In the genomic region with DNA sequence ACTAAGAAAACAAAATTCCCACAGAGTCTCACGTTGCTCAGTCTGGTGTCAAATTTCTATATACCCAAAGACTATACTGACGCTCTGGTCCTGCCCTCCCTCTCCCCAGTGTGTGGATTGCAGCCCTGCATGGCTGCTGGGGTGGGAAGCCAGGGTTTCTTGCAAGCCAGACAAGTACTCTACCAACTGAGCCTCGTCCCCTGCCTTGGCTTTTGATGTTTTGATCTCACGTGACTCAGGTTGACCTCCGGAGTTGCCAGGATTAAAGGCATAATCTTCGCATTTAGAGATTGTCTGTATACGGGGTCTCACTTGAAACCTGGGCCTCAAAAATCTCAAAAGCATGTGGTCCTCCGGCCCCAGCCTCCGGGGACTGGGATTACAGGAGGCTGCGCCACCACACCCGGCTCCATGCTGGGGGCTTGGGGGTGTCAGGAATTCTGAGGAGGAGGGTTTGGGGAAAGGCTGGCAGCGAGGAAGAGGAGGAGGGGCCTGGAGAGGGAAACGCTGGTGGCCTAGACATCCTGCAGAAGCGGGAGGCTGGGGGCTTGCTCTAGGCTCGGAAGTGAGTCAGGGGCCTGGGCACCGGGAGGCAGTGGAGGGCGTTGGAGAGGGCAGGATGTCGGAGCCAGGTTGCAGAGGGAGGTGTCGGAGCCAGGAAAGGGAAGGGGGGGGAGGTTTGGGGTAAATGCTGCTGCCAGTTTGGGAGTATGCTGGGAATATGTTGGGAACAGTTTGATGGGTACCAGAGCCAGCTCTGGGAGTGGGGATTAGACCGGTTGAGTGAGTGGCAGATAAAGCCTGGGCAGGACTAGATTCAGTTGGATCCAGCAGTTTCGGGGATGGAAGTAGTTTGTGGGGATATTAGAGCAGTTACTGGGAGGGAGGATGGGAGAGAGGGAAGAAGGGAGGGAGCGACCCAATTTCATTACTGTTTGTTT, we compare ENCODE assay signal across 9 mouse cellular contexts. TPM values are rescaled to one million over a fixed set of nuclear protein-coding genes. Genes with fewer than 3 reads are reported as not detected.
DNase-seq lines count a peak whose midpoint lies in the region; ATAC-seq and TF ChIP-seq lines count a peak whose summit lies in the region.
"Had no signal": no experiment of that assay in that cellular context is flagged by ENCODE, and none has a peak within 500 bp of the region (broad histone marks: within the 10 kb centered on the region; RNA-seq: fewer than 3 reads in every experiment).

No protein-coding gene starts in this region.

- peak overlapping the region; percentile 5; the same call in 1 of the 2 replicates for H3K9ac ChIP-seq in kidney, embryonic 14.5 days (ENCODE audit: low read depth, low read length)
- no peak overlapping the region for H3K9ac ChIP-seq in hindbrain, postnatal 0 days (replicated peaks; ENCODE audit: low read length)
- 0 out of 2 replicates have a peak overlapping the region, but pooled peaks have one; percentile 0 for H3K9ac ChIP-seq in midbrain, embryonic 11.5 days (ENCODE audit: low read length)

- H3K27me3 ChIP-seq in kidney, embryonic 14.5 days (ENCODE audit: control insufficient read depth, insufficient read depth, low read length) = peaks cover 7% of the 10 kb centered on the region; the same call in 1 of the 2 replicates
- H3K27me3 ChIP-seq in embryonic facial prominence, embryonic 10.5 days (replicated peaks; ENCODE audit: low read depth, poor library complexity, severe bottlenecking) = peaks cover 61% of the 10 kb centered on the region
- peaks cover 7% of the 10 kb centered on the region; the same call in 1 of the 2 replicates for H3K27me3 ChIP-seq in hindbrain, postnatal 0 days (ENCODE audit: insufficient read depth, low read length)
- peaks cover 7% of the 10 kb centered on the region for H3K27me3 ChIP-seq in midbrain, embryonic 11.5 days (ENCODE audit: control insufficient read depth, insufficient read depth, low read length)

- no peaks in the 10 kb centered on the region for H3K36me3 ChIP-seq in kidney, embryonic 14.5 days (ENCODE audit: control insufficient read depth, insufficient read depth, low read length)
- H3K36me3 ChIP-seq in embryonic facial prominence, embryonic 10.5 days (replicated peaks) = no peaks in the 10 kb centered on the region
- no peaks in the 10 kb centered on the region for H3K36me3 ChIP-seq in hindbrain, postnatal 0 days (ENCODE audit: insufficient read depth, low read length)
- no peaks in the 10 kb centered on the region for H3K36me3 ChIP-seq in midbrain, embryonic 11.5 days (ENCODE audit: control insufficient read depth, insufficient read depth, low read length)

- WGBS in kidney, embryonic 14.5 days = 10% methylated on average over 22 of the region's 22 CpGs
- 6% methylated on average over 22 of the region's 22 CpGs for WGBS in embryonic facial prominence, embryonic 10.5 days
- 17% methylated on average over 22 of the region's 22 CpGs for WGBS in hindbrain, postnatal 0 days
- WGBS in midbrain, embryonic 11.5 days = 8% methylated on average over 22 of the region's 22 CpGs

- peaks cover 12% of the 10 kb centered on the region; the same call in 1 of the 2 replicates for H3K4me1 ChIP-seq in kidney, embryonic 14.5 days (ENCODE audit: control insufficient read depth, insufficient read depth, low read length)
- peaks cover 44% of the 10 kb centered on the region for H3K4me1 ChIP-seq in embryonic facial prominence, embryonic 10.5 days
- no peaks in the 10 kb centered on the region for H3K4me1 ChIP-seq in hindbrain, postnatal 0 days (ENCODE audit: insufficient read depth, low read length)
- peaks cover 4% of the 10 kb centered on the region for H3K4me1 ChIP-seq in midbrain, embryonic 11.5 days (ENCODE audit: control insufficient read depth, insufficient read depth, low read length)

- peak overlapping the region; percentile 34 for H3K4me2 ChIP-seq in kidney, embryonic 14.5 days (replicated peaks; ENCODE audit: low read depth, low read length)
- H3K4me2 ChIP-seq in hindbrain, postnatal 0 days (ENCODE audit: low read depth, low read length) = 0 out of 2 replicates have a peak overlapping the region, but pooled peaks have one; percentile 5
- no peak overlapping the region; the same call in 1 of the 2 replicates for H3K4me2 ChIP-seq in midbrain, embryonic 11.5 days

- 0 out of 2 replicates have a peak, but pooled peaks have one; percentile 8 for ATAC-seq in kidney, embryonic 14.5 days (ENCODE audit: low FRiP score, low TSS enrichment)
- peak; percentile 34; the same call in 1 of the 2 replicates for ATAC-seq in hindbrain, postnatal 0 days
- no peak for ATAC-seq in midbrain, embryonic 11.5 days (ENCODE audit: low FRiP score)

- H3K27ac ChIP-seq in kidney, embryonic 14.5 days (ENCODE audit: low read depth, low read length) = peak overlapping the region; percentile 3; the same call in 1 of the 2 replicates
- H3K27ac ChIP-seq in embryonic facial prominence, embryonic 10.5 days (replicated peaks) = peak overlapping the region; percentile 85
- H3K27ac ChIP-seq in hindbrain, postnatal 0 days = no peak overlapping the region
- H3K27ac ChIP-seq in midbrain, embryonic 11.5 days (ENCODE audit: low read depth, low read length) = no peak overlapping the region

- H3K4me3 ChIP-seq in kidney, embryonic 14.5 days (ENCODE audit: low read length) = peak overlapping the region; percentile 22
- H3K4me3 ChIP-seq in embryonic facial prominence, embryonic 10.5 days = peak overlapping the region; percentile 44
- H3K4me3 ChIP-seq in hindbrain, postnatal 0 days (ENCODE audit: low read length) = no peak overlapping the region
- H3K4me3 ChIP-seq in midbrain, embryonic 11.5 days (ENCODE audit: low read depth, low read length) = no peak overlapping the region

- no peak for TF ChIP-seq CTCF in hindbrain, postnatal 0 days (IDR thresholded peaks at IDR 0.05; ENCODE audit: low read depth)

- no peaks in the 10 kb centered on the region for H3K9me3 ChIP-seq in kidney, embryonic 14.5 days (ENCODE audit: control insufficient read depth, low read length)
- H3K9me3 ChIP-seq in embryonic facial prominence, embryonic 10.5 days = no peaks in the 10 kb centered on the region
- H3K9me3 ChIP-seq in hindbrain, postnatal 0 days (ENCODE audit: low read length) = no peaks in the 10 kb centered on the region
- no peaks in the 10 kb centered on the region for H3K9me3 ChIP-seq in midbrain, embryonic 11.5 days (ENCODE audit: control insufficient read depth, low read length)

- no peak for DNase-seq in kidney, adult 9 months
- peak; percentile 77 for DNase-seq in embryonic facial prominence, embryonic 10.5 days (ENCODE audit: low spot score)
- no peak for DNase-seq in hindbrain, postnatal 0 days (ENCODE audit: low spot score)
- peak; percentile 81 for DNase-seq in midbrain, embryonic 11.5 days (ENCODE audit: low spot score, missing footprints)
- no peak for DNase-seq in layer of hippocampus, adult 9-10 months (ENCODE audit: low spot score)
- no peak for DNase-seq in right cerebral cortex, adult 2 months (ENCODE audit: low spot score in 2 of 2)
- DNase-seq in T-cell, adult 2 months (ENCODE audit: low spot score) = no peak
- DNase-seq: cerebellum, adult 18-20 months had no signal

RNA-seq across cellular contexts. Expression of a gene that starts 1.5 kb away (rescaled TPM):
- polyA plus RNA-seq in kidney, embryonic 14.5 days (2014; fragmentation: Nextera tagmentation; extraction: Ambion mirVana) = 3.5 and 3.7 TPM in 2 replicates
- polyA plus RNA-seq in embryonic facial prominence, embryonic 10.5 days (2016; fragmentation: Nextera tagmentation; extraction: Ambion mirVana) = 1.2 and 1.3 TPM in 2 replicates
- total RNA-seq in hindbrain, postnatal 0 days (2014; rRNA removed) = 0.61 and 1.3 TPM in 2 replicates
- 2.0 and 2.3 TPM in 2 replicates for polyA plus RNA-seq in hindbrain, postnatal 0 days (2015; fragmentation: Nextera tagmentation; extraction: Ambion mirVana)
- 0.77 and 1.1 TPM in 2 replicates for polyA plus RNA-seq in midbrain, embryonic 11.5 days (2014; fragmentation: Nextera tagmentation; extraction: Ambion mirVana)

RNA-seq across cellular contexts. Expression of a gene that starts 6.0 kb away (rescaled TPM):
- 10.4 and 12.1 TPM in 2 replicates for polyA plus RNA-seq in kidney, embryonic 14.5 days (2014; fragmentation: Nextera tagmentation; extraction: Ambion mirVana)
- polyA plus RNA-seq in embryonic facial prominence, embryonic 10.5 days (2016; fragmentation: Nextera tagmentation; extraction: Ambion mirVana) = 7.1 and 8.0 TPM in 2 replicates
- 60.3 and 60.5 TPM in 2 replicates for total RNA-seq in hindbrain, postnatal 0 days (2014; rRNA removed)
- polyA plus RNA-seq in hindbrain, postnatal 0 days (2015; fragmentation: Nextera tagmentation; extraction: Ambion mirVana) = 16.2 and 18.1 TPM in 2 replicates
- polyA plus RNA-seq in midbrain, embryonic 11.5 days (2014; fragmentation: Nextera tagmentation; extraction: Ambion mirVana) = 8.9 and 10.7 TPM in 2 replicates

RNA-seq across cellular contexts. Expression of a gene that starts 43.5 kb away (rescaled TPM):
- 1.4 and 2.4 TPM in 2 replicates for polyA plus RNA-seq in kidney, embryonic 14.5 days (2014; fragmentation: Nextera tagmentation; extraction: Ambion mirVana)
- 1.9 TPM in 2 replicates for polyA plus RNA-seq in embryonic facial prominence, embryonic 10.5 days (2016; fragmentation: Nextera tagmentation; extraction: Ambion mirVana)
- total RNA-seq in hindbrain, postnatal 0 days (2014; rRNA removed) = 18.8 and 22.4 TPM in 2 replicates
- 3.8 and 4.3 TPM in 2 replicates for polyA plus RNA-seq in hindbrain, postnatal 0 days (2015; fragmentation: Nextera tagmentation; extraction: Ambion mirVana)
- polyA plus RNA-seq in midbrain, embryonic 11.5 days (2014; fragmentation: Nextera tagmentation; extraction: Ambion mirVana) = 2.6 TPM in 2 replicates

RNA-seq across cellular contexts. Expression of a gene that starts 43.6 kb away (rescaled TPM):
- polyA plus RNA-seq in kidney, embryonic 14.5 days (2014; fragmentation: Nextera tagmentation; extraction: Ambion mirVana) = 63.7 and 70.2 TPM in 2 replicates
- 72.6 and 73.9 TPM in 2 replicates for polyA plus RNA-seq in embryonic facial prominence, embryonic 10.5 days (2016; fragmentation: Nextera tagmentation; extraction: Ambion mirVana)
- 26.4 and 46.5 TPM in 2 replicates for total RNA-seq in hindbrain, postnatal 0 days (2014; rRNA removed)
- polyA plus RNA-seq in hindbrain, postnatal 0 days (2015; fragmentation: Nextera tagmentation; extraction: Ambion mirVana) = 42.8 and 44.3 TPM in 2 replicates
- 41.5 and 51.6 TPM in 2 replicates for polyA plus RNA-seq in midbrain, embryonic 11.5 days (2014; fragmentation: Nextera tagmentation; extraction: Ambion mirVana)

RNA-seq across cellular contexts. Expression of a gene that starts 53.0 kb away (rescaled TPM):
- 0.13 and 0.27 TPM in 2 replicates for polyA plus RNA-seq in kidney, embryonic 14.5 days (2014; fragmentation: Nextera tagmentation; extraction: Ambion mirVana)
- polyA plus RNA-seq in embryonic facial prominence, embryonic 10.5 days (2016; fragmentation: Nextera tagmentation; extraction: Ambion mirVana) = 0.17 and 0.19 TPM in 2 replicates
- total RNA-seq in hindbrain, postnatal 0 days (2014; rRNA removed) = 1.9 and 4.4 TPM in 2 replicates
- polyA plus RNA-seq in hindbrain, postnatal 0 days (2015; fragmentation: Nextera tagmentation; extraction: Ambion mirVana) = 1.3 TPM in 2 replicates
- not detected in 2 replicates for polyA plus RNA-seq in midbrain, embryonic 11.5 days (2014; fragmentation: Nextera tagmentation; extraction: Ambion mirVana)

Comparison
In these comparisons a context has a peak if more than half of its experiments do, and no peak if none do; other contexts are left out.
1. H3K27ac ChIP-seq: peak in kidney, embryonic 14.5 days (single experiment) and embryonic facial prominence, embryonic 10.5 days (single experiment); none in hindbrain, postnatal 0 days (single experiment) and midbrain, embryonic 11.5 days (single experiment).
2. H3K4me3 ChIP-seq: peak in kidney, embryonic 14.5 days (single experiment) and embryonic facial prominence, embryonic 10.5 days (single experiment); none in hindbrain, postnatal 0 days (single experiment) and midbrain, embryonic 11.5 days (single experiment).
3. DNase-seq: peak in embryonic facial prominence, embryonic 10.5 days (single experiment) and midbrain, embryonic 11.5 days (single experiment); none in kidney, adult 9 months (single experiment), hindbrain, postnatal 0 days (single experiment), layer of hippocampus, adult 9-10 months (single experiment), right cerebral cortex, adult 2 months (0 of 2) and T-cell, adult 2 months (single experiment).